Mouse (Mus musculus) right cerebral cortex, adult 18-20 months (tissue): ENCODE data around the gene Kdm8.

Experiments
- DNase-seq: peaks from one replicate; pipeline ENCODE4 v3.0.0; 2022; ENCODE audit warnings: mixed read lengths

Kdm8 gene

DNA sequence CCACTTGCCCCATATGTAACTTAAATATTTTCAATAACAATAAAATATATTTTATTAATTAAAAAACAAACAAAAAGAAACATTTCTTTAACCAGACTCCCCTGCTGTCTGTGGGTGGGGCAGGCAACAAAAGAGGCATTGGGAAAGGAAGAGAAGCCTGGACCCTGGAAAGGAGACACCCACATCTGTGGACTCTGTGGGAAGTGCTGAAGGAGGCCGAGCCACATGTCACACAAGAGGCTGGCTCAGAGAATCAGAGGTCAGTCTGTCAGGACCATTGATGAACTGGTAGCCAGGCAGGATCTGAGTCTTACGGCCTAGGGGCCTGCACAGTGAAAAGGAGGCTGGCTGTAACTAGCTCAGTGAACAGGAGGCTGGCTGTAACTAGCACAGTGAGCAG is 17.7 kb downstream of the Kdm8 start:
- DNase-seq, result no peak

DNA sequence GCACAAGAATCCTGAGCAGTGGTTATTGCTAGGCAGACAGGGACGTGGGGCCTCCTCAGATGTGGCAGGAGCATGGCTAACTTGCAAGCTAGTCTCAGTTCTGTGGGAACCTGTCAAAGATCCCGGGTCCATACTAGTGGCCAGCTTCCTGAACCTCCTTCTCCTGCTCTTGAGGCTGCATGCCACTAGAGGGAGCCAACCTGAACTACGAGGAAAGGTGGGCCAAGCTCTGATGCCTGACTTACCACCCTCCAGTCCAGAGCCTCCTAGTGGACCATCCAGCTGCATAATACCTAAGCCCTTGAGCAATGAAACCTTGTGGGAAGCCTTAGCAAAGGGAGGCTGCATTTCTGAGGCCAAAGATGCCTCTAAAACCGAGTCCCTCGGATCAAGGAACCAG is 25.5 kb downstream of the Kdm8 start:
- peak; percentile 68 for DNase-seq

DNA sequence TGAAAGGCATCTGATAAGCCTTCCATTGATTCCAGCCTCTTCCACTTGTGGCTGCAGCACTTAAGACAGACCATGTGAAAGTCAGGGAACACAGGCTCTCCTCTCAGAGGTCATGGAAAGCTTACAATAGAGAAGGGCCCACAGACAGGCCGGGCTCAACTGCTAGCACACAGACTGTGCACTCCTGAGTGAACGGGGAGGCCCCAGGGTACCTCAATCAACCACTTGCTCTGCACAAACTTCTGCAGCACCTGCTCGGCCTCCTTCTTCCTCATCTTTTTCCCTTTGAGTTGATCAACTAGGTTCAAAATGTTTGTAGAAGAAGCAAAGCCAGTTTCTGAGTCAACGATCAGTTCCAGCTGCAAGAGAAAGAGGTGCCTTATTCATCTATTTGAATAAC is 26.4 kb downstream of the Kdm8 start:
- no peak for DNase-seq

- DNase-seq, result peak; percentile 78
These were observed 27.7 kb downstream of the Kdm8 start for GRCm38 (mm10) chr7:125471991-125472741.

GRCm38 (mm10) chr7:125474535-125474934 is 30.1 kb downstream of the Kdm8 start:
- no peak for DNase-seq

DNA sequence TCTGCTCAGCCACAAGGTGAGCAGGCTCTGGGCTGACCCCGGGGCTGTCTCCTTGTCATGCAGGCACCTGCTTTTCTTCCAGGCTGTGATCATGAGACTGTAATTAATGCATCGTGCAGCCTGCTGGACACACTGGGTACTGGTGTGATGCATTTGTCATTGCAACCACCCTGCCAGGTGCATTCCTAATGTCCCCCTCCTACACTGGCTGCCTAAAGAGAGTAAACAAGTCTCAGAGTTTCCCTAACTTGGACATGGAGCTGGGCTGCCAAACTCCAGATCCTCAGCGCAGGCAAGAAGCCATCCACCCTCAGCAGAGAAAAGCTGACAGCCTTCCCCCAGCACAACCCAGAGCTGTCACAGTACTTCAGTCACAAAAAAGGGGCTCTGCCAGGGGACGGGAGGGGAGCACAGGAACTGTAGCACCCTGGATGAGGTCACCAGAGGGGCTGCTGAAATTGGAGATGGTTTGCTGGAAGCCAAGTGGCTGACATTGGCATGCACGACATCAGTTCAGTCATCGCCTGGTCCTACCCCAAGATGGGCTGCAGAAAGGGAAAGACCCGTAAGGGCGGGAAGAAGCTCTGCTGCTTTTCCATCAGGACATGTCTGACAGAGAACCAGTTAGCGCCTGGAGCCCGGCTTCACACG is 31.2 kb downstream of the Kdm8 start:
- DNase-seq, result no peak

- DNase-seq, result no peak
These were observed 34.0 kb downstream of the Kdm8 start for GRCm38 (mm10) chr7:125478391-125478984.

- no peak for DNase-seq
These were observed 36.0 kb downstream of the Kdm8 start for GRCm38 (mm10) chr7:125480518-125480917.

- DNase-seq, result no peak
These were observed 37.9 kb downstream of the Kdm8 start for GRCm38 (mm10) chr7:125482339-125482738.

GRCm38 (mm10) chr7:125482886-125483285 is 38.4 kb downstream of the Kdm8 start:
- no peak for DNase-seq

DNA sequence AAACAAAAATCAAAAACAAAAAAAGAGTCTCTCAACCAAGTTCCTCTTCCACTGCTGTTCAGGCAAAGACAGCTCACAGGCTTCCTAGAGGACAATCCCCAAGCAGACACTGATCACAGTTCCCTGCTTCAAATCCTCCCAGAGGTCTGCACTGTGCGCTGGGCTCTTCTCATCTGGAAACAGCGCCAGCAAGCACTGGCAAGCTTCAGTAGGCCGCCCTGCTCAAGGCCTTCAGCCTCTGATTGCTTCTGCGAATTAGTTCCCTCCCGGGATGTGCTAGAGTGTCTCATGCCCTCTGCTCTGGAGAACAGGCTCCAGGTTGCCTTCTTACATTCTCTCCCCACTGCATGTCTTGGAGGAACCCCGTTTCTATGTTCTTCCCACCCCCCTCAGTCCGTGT is 40.3 kb downstream of the Kdm8 start:
- no peak for DNase-seq

DNA sequence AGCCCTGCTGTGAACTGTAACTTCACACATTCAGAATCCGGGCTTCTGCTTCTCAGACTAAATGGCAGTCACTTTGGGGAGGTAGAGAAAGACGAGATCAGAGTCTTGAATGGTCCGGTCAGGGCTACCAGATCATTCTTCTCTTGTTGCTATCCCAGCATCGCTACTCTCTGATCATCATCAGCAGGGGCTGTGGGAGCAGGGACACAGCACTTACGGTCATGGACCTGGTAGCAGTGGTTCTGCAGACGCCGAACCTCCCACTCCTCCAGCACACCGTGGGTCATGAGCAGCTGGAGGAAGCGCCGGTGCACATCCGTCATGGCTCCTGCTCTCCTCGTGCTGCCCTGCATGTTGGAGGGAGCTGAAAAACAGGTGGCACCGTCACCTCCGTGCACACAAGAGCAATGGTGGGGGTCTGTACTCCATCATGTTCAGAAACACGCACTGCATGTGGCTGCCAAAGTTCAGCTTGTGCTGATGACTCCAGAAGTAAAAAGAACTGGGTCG is 41.7 kb downstream of the Kdm8 start:
- DNase-seq, result no peak

DNA sequence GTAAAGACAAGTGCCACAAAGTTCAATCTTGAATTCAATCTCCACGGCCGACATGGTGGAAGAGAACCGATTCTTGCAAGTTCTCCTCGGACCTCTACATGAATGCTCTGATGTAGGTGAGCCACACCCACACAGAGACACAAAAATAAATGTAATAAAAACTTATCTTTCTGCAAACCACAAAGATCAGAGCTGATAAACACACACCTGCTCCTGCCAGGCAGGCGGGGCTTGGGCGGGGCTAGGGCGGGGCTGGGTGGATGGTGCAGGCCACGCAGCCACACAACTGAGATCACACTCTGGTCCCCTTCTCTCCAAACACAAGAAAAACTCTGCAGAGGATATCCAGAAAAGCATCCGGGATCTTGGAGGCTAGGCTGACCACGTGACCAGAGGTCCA is 42.6 kb downstream of the Kdm8 start:
- DNase-seq, result no peak

- DNase-seq, result no peak
These were observed 44.2 kb downstream of the Kdm8 start for GRCm38 (mm10) chr7:125488706-125489105.

DNA sequence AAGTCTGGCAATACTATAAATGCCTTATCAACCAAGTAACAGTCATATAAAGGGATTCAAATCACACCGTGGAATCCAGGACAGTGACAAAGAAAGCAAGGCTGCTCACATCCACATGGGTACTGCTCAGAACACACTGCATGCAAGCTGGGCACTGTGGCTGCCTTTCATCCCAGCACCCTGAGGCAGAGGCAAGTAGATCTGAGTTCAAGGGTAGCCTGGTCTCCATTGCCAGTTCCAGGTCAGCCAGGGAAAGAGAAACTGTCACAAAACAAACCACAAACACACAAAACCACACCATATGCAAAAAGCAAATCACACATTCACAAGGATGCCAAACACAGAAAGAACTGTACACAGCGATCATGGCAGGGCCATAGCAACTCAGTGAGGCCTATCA is 45.2 kb downstream of the Kdm8 start:
- no peak for DNase-seq

DNA sequence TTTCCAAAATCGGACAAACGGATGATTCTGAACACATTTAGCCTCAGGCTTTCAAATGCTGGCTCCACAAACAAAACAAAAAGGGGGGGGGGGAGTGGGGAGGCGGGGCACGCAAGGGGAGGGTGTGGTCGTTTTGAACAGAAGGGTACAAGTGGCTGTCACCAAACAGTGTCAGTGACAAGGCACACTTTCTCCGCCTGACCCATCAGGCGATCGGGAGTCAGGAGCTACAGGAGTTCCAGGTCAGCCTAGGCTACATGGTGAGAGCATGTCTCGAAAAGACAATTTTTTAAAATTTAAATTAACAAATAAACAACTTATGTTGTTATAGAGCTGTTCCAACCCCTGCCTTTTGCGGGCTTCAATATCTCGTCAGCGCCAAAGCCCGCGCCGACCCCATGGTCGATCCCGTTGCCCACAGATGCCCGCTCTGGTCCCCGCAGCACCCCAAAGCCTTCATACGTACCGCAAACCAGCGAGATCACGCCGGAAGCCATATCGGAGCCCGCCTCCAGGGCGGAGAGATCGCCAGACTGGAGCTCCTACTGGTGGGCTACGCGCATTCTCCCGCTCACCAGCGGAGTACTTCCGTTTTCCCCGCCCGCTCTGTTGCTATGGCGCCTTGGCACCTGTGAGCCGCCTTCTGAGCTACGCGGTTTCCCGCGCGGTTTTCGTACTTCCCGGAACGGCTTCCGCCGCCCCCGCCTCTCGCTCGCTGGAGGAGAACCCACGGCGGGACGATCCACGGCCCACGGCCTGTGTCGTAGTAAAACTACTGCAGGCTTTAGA is 46.7 kb downstream of the Kdm8 start, which contains the start of gene Nsmce1:
Nsmce1 (minus strand) TSS at position 650 of the 789 bp plus-strand sequence.
- peak; percentile 98 for DNase-seq

DNA sequence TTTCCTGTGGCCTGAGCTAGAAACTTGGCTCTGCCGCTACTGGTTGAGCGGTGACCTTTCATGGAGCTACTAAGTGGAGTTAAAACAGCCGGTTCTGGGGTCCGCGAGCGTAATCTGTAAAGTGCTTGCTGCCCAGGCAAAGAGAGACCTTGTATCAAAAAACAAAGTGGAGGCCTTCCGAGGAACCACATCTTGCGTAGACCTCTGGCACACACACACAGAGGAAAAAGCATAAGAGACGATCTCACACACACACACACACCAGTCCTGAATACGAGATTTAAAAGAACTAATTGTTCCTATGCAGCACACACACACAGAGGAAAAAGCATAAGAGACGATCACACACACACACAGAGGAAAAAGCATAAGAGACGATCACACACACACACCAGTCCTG is 47.3 kb downstream of the Kdm8 start:
- no peak for DNase-seq

DNA sequence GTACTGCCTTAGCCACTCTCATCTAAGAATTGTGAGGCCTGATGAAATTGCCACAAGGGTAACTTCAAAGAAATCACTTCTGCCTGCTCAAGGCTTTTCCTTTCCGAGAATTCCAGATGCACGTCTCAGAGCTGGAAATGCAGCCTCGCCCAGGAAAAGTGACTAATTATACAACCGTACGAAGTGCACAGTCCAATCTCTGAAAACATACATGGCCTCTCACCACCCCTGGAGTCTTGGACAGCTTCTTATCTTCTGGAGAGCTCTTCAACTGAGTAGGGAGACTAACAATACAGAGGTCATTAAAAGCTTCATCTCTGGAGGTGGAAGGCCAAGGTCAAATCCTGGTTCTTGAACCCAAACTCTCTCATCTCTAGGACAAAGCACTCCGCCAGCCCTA is 48.1 kb downstream of the Kdm8 start:
- no peak for DNase-seq

GRCm38 (mm10) chr7:125495864-125496440 is 51.5 kb downstream of the Kdm8 start:
- no peak for DNase-seq

DNA sequence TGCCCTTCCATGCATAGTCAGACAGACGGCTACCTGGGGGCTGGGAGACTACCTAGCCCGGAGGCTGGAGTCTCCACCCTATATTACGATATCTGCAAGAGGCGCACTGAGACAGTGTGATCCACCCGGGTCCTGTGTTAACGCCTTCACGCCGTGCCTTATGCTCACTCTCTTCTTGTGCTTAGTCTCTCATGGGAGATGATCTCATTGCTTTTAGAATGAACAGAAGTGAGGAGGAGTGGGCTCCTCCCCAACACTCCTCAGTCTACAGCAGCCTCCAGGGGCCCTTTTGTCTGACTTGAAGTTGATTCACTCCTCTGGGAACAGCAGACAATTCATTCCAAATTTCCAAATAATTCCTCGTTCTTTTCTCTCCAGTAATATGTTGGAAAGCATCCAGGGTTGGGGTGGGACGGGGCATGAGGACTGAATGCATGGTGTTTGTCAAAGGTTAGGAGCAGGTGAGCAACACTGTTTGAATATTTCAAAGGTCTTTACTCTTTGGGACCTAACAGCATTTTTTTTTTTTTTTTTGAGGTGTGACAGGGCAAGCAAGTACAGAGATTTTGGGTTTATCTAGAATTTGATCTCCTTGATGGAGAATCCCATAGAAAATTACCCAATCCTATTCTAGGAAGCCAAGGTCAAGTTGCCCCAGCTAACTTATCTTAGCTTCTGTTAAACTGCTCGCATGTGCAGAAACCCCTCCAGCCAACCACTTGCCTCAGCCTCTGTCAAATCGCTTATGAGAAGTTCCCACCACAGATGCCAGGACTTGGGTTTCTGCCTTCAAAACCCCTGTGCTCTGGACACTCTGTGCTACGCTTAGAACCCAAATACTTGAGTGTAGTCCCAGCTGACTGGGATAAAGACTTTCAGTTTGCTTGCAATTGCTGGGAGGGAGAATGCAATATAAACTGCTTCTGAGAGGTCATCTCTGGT is 55.7 kb downstream of the Kdm8 start:
- peak; percentile 70 for DNase-seq

DNA sequence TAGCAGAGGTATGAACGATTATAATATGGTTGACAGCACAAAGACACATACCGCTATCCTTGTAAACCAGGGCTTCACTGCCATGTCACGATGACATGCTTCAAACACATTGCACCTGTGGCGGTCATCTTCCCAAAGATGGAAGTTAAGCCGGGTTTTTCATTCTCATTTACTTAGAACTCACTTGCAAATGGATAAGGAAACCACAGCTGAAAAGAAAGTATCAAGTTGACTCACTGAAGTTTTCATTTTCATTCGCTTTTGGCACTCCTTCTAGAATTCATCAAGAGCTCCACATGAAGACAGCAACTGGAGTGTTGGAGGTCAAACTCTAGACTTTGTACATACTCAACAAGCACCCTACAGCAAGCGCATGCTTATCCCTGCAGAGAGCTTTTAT is 56.4 kb downstream of the Kdm8 start:
- no peak for DNase-seq
